Mouse (Mus musculus): Measurements from ENCODE around the gene Dalrd3. TPM values are rescaled to one million over a fixed set of nuclear protein-coding genes. Genes with fewer than 3 reads are reported as not detected.

Dalrd3 gene
- polyA plus RNA-seq, 1 experiment: 187 TPM

DNA sequence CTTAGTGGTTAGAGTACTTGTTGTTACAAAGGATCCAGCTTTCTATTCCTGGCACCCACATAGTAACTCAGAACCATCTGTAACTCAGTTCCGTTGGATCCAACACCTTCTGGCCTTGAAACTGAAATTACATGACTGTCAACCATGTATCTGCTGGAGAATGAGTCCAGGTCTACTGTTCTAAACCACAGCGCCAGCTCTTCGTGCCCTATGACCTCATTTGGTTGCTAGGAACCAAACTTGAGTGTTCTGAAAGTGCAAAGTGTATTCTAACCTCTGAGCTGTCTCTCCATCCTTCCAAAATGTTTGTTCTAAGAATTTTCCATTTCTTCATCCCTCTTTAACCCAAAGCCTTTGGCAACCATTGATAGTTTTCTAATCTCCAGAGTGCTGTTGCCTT lies 23.7 kb upstream of the Dalrd3 start:
- TF ChIP-seq POLR2A (IDR thresholded peaks at IDR 0.05; ENCODE audit: low read depth, low read length): no peak
- no peak for TF ChIP-seq CTCF (IDR thresholded peaks at IDR 0.05; ENCODE audit: extremely low read depth, insufficient read depth, insufficient read length, insufficient replicate concordance)
- no peak overlapping the region for H3K4me3 ChIP-seq (ENCODE audit: extremely low read depth, insufficient read depth, insufficient read length)
- H3K27me3 ChIP-seq (ENCODE audit: control insufficient read depth, insufficient read depth, low read length): no peaks in the 10 kb centered on the region
- H3K4me1 ChIP-seq (ENCODE audit: control insufficient read depth, insufficient read depth, insufficient read length): no peaks in the 10 kb centered on the region
- DNase-seq (ENCODE audit: low read depth in 1 of 2, low spot score in 2 of 2): no peak
- H3K27ac ChIP-seq (ENCODE audit: insufficient read depth, low read length): no peak overlapping the region
- peaks cover 48% of the 10 kb centered on the region for H3K36me3 ChIP-seq (ENCODE audit: control insufficient read depth, insufficient read depth, low read length)
- WGBS: 97% methylated on average over 3 of the region's 3 CpGs

DNA sequence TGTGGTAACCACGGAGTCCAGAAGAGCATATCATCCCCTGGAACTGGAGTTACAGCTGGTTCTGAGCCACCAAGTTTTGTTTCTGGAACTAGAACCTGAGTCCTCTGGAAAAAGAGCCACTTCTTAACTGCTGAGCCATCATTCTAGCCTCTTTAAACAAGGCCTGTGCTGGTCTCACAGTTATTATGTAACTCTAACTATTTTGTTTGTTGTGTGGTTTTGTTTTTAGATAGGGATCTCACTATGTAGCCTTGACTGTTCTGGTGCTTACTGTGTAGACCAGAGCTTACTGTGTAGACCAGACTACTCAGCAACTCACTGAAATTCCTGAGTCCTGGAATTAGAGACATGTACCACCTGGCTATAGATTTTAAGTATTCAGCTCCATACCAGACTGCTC lies 22.8 kb upstream of the Dalrd3 start:
- no peaks in the 10 kb centered on the region for H3K4me1 ChIP-seq (ENCODE audit: control insufficient read depth, insufficient read depth, insufficient read length)
- H3K27me3 ChIP-seq (ENCODE audit: control insufficient read depth, insufficient read depth, low read length): no peaks in the 10 kb centered on the region
- no peak overlapping the region for H3K4me3 ChIP-seq (ENCODE audit: extremely low read depth, insufficient read depth, insufficient read length)
- H3K27ac ChIP-seq (ENCODE audit: insufficient read depth, low read length): no peak overlapping the region
- WGBS: 84% methylated on average over 1 of the region's 1 CpGs
- H3K36me3 ChIP-seq (ENCODE audit: control insufficient read depth, insufficient read depth, low read length): peaks cover 44% of the 10 kb centered on the region
- no peak for TF ChIP-seq CTCF (IDR thresholded peaks at IDR 0.05; ENCODE audit: extremely low read depth, insufficient read depth, insufficient read length, insufficient replicate concordance)
- TF ChIP-seq POLR2A (IDR thresholded peaks at IDR 0.05; ENCODE audit: low read depth, low read length): no peak
- no peak for DNase-seq (ENCODE audit: low read depth in 1 of 2, low spot score in 2 of 2)

DNA sequence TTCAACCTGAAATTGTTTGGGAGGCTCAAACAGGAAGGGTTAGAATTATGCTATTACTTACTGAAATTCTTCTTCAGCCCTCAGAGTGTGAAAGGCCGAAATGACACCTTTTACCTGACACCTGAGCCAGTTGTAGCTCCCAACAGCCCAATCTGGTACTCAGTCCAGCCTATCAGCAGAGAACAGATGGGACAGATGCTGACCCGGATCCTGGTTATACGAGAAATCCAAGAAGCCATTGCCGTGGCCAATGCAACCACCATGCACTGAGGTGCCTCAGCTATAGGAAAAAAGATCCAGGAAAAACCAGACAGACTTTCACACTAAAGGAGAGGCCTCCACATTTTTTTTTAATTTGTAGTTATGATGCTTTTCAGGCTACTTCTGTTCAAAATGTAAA lies 10.5 kb upstream of the Dalrd3 start:
- no peaks in the 10 kb centered on the region; the same call in 1 of the 2 replicates for H3K4me1 ChIP-seq (ENCODE audit: control insufficient read depth, insufficient read depth, insufficient read length)
- TF ChIP-seq CTCF (IDR thresholded peaks at IDR 0.05; ENCODE audit: extremely low read depth, insufficient read depth, insufficient read length, insufficient replicate concordance) (no peak), POLR2A (IDR thresholded peaks at IDR 0.05; ENCODE audit: low read depth, low read length) (no peak)

DNA sequence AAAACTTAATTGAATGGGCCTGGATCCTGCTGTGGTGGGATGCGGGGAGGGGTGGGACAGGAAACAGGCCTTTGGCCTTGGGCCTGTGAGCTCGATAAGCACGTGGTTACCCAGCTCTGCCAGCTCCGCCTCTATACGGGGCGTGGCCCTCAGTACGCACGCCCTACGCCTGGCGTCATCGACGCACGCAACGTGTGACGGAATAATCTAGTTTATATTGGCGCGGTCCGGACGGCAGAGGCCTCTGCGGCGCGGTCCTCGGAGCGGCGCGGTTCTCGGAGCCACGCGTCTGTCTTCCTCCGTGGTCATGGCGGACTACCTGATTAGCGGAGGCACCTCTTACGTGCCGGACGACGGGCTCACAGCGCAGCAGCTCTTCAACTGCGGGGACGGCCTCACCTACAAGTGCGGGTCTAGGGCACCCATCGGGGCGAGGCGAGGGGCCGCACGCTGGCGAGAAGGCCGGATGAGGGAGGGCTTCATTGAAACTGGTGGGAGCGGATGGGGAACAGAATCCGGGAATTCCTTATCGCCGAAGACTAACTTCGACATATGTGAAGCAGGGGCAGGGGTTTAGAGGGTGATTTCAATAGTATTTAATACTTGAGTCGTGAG lies 9.4 kb upstream of the Dalrd3 start, which contains the start of gene Impdh2:
Gene Impdh2, plus strand, starts transcription at position 60 of the 615 bp plus-strand sequence.
- no peak for TF ChIP-seq CTCF (IDR thresholded peaks at IDR 0.05; ENCODE audit: extremely low read depth, insufficient read depth, insufficient read length, insufficient replicate concordance)
- TF ChIP-seq POLR2A (IDR thresholded peaks at IDR 0.05; ENCODE audit: low read depth, low read length): peak; percentile 67
- DNase-seq (ENCODE audit: low read depth in 1 of 2, low spot score in 2 of 2): peak; percentile 91 to 93
- Histone ChIP-seq H3K36me3 (ENCODE audit: control insufficient read depth, insufficient read depth, low read length) (peaks cover 31% of the 10 kb centered on the region), H3K4me1 (ENCODE audit: control insufficient read depth, insufficient read depth, insufficient read length) (no peaks in the 10 kb centered on the region; the same call in 1 of the 2 replicates), H3K4me3 (ENCODE audit: extremely low read depth, insufficient read depth, insufficient read length) (peak within 1 kb of the TSS; percentile 71), H3K27ac (ENCODE audit: insufficient read depth, low read length) (peak within 1 kb of the TSS; percentile 71), H3K27me3 (ENCODE audit: control insufficient read depth, insufficient read depth, low read length) (no peaks in the 10 kb centered on the region)
- WGBS: under 1% methylated on average over 53 of the region's 53 CpGs

More for the DNA sequence above, 10.5 kb upstream of the Dalrd3 start:
- Histone ChIP-seq H3K36me3 (ENCODE audit: control insufficient read depth, insufficient read depth, low read length) (peaks cover 35% of the 10 kb centered on the region), H3K27me3 (ENCODE audit: control insufficient read depth, insufficient read depth, low read length) (no peaks in the 10 kb centered on the region), H3K4me3 (ENCODE audit: extremely low read depth, insufficient read depth, insufficient read length) (no peak overlapping the region), H3K27ac (ENCODE audit: insufficient read depth, low read length) (no peak overlapping the region)
- DNase-seq (ENCODE audit: low read depth in 1 of 2, low spot score in 2 of 2): no peak
- WGBS: 92% methylated on average over 4 of the region's 4 CpGs

DNA sequence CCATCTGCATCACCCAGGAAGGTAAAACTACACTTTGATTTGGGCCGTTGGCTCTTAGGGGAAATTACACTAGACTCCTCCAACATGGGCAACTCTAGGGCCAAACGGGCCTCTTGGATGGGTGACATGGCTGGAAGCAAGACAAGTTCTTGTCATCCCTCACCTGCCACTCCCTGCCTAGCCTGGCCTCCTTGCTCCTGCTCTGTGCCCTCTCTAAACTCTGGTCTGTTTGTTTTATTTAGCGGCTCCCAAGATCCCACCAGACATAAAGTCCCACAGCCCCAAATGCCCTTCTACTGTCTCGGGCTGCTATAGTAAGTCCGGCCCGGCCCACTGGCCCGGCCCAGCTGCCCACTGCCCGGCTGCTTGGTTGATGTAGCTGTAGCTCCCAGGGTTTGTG lies 6.0 kb upstream of the Dalrd3 start:
- Histone ChIP-seq H3K4me3 (ENCODE audit: extremely low read depth, insufficient read depth, insufficient read length) (no peak overlapping the region), H3K4me1 (ENCODE audit: control insufficient read depth, insufficient read depth, insufficient read length) (peaks cover 13% of the 10 kb centered on the region), H3K27me3 (ENCODE audit: control insufficient read depth, insufficient read depth, low read length) (no peaks in the 10 kb centered on the region), H3K27ac (ENCODE audit: insufficient read depth, low read length) (no peak overlapping the region), H3K36me3 (ENCODE audit: control insufficient read depth, insufficient read depth, low read length) (peaks cover 17% of the 10 kb centered on the region)
- 95% methylated on average over 8 of the region's 8 CpGs for WGBS
- no peak for TF ChIP-seq POLR2A (IDR thresholded peaks at IDR 0.05; ENCODE audit: low read depth, low read length)
- DNase-seq (ENCODE audit: low read depth in 1 of 2, low spot score in 2 of 2): no peak

DNA sequence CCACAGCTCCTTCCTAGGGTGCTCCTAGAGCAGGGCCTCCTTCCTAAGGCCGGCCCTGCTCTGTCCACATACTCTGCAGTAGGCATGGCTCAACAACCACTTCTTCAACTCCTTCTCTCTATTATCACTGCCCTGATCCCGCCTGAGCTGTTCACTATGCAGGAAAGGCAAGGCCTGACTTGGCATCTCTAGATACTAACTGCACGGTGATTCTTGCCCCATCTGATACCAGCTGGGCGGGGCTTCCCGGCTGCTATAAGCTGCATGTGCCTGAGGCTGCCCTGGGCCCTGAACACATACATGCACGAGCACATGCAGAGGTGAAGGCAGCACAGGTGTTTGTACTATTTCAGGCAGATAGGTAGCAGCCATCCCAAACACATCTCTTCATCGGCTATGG lies 5.6 kb upstream of the Dalrd3 start:
- Histone ChIP-seq H3K27ac (ENCODE audit: insufficient read depth, low read length) (no peak overlapping the region), H3K36me3 (ENCODE audit: control insufficient read depth, insufficient read depth, low read length) (peaks cover 16% of the 10 kb centered on the region), H3K4me3 (ENCODE audit: extremely low read depth, insufficient read depth, insufficient read length) (no peak overlapping the region), H3K4me1 (ENCODE audit: control insufficient read depth, insufficient read depth, insufficient read length) (peaks cover 15% of the 10 kb centered on the region), H3K27me3 (ENCODE audit: control insufficient read depth, insufficient read depth, low read length) (no peaks in the 10 kb centered on the region)
- DNase-seq (ENCODE audit: low read depth in 1 of 2, low spot score in 2 of 2): no peak
- 81% methylated on average over 7 of the region's 7 CpGs for WGBS
- TF ChIP-seq CTCF (IDR thresholded peaks at IDR 0.05; ENCODE audit: extremely low read depth, insufficient read depth, insufficient read length, insufficient replicate concordance) (no peak), POLR2A (IDR thresholded peaks at IDR 0.05; ENCODE audit: low read depth, low read length) (no peak)

All from spleen, adult 2 months (tissue).